Mouse (Mus musculus): Measurements from ENCODE around the gene Ankle1. TPM values are rescaled to one million over a fixed set of nuclear protein-coding genes. Genes with fewer than 3 reads are reported as not detected.

Gene Ankle1
- total and polyA plus RNA-seq, 3 experiments: 18.5 to 21.2 TPM; not detected in 1

GRCm38 (mm10) chr8:71381971-71382961 lies 23.5 kb upstream of the Ankle1 start:
- Histone ChIP-seq H3K4me1 (ENCODE audit: control insufficient read depth in 1 of 2, insufficient read depth in 2 of 2, low read length in 2 of 2) (peaks cover 0 to 8% of the 10 kb centered on the region in 2 experiments; a peak in 2 of 4 replicates), H3K4me3 (ENCODE audit: control insufficient read depth in 1 of 2, insufficient read depth in 1 of 2, low read depth in 2 of 2, low read length in 2 of 2) (peak overlapping the region; percentile 69 to 91), H3K9me3 (replicated peaks; ENCODE audit: insufficient read depth, low read length) (no peaks in the 10 kb centered on the region), H3K27me3 (ENCODE audit: control insufficient read depth in 1 of 2, insufficient read depth in 2 of 2, low read length in 2 of 2) (no peaks in the 10 kb centered on the region), H3K27ac (ENCODE audit: control insufficient read depth, low read depth, low read length) (no peak overlapping the region), H3K79me2 (ENCODE audit: control insufficient read depth, insufficient read depth, low read length, poor library complexity) (peaks cover 10% of the 10 kb centered on the region), H3K36me3 (ENCODE audit: control insufficient read depth in 1 of 2, insufficient read depth in 2 of 2, low read length in 2 of 2) (no peaks in the 10 kb centered on the region; a peak in 1 of 4 replicates), H3K9ac (ENCODE audit: control insufficient read depth, low read depth, low read length, poor library complexity, severe bottlenecking) (peak overlapping the region; percentile 76)
- peak; percentile 80 for DNase-seq (ENCODE audit: low read depth, low spot score)
- no peak for TF ChIP-seq TAL1 (IDR thresholded peaks at IDR 0.05; ENCODE audit: low read length)
- TF ChIP-seq TCF12 (IDR thresholded peaks at IDR 0.05; ENCODE audit: low read depth, low read length): no peak
- TF ChIP-seq ZNF384 (IDR thresholded peaks at IDR 0.05; ENCODE audit: low read depth, low read length): 0 out of 2 replicates have a peak, but pooled peaks have one; percentile 21
- peak; percentile 40; the same call in 1 of the 2 replicates for TF ChIP-seq NRF1 (IDR thresholded peaks at IDR 0.05; ENCODE audit: insufficient read depth, low read depth, low read length, poor library complexity, severe bottlenecking)
- TF ChIP-seq CHD2 (IDR thresholded peaks at IDR 0.05; ENCODE audit: low read length): no peak
- TF ChIP-seq POLR2AphosphoS2 (IDR thresholded peaks at IDR 0.05; ENCODE audit: low read length): no peak
- TF ChIP-seq TBP (IDR thresholded peaks at IDR 0.05; ENCODE audit: low read depth, low read length): no peak
- TF ChIP-seq SIN3A (IDR thresholded peaks at IDR 0.05; ENCODE audit: low read length): peak; percentile 26; the same call in 1 of the 2 replicates
- TF ChIP-seq HCFC1 (IDR thresholded peaks at IDR 0.05; ENCODE audit: low read depth, low read length): no peak; the same call in 1 of the 2 replicates
- peak; percentile 19; the same call in 1 of the 2 replicates for TF ChIP-seq MXI1 (IDR thresholded peaks at IDR 0.05; ENCODE audit: low read depth, low read length)
- TF ChIP-seq GABPA (IDR thresholded peaks at IDR 0.05; ENCODE audit: low read depth, low read length): no peak
- no peak for TF ChIP-seq SMC3 (IDR thresholded peaks at IDR 0.05; ENCODE audit: low read depth, low read length)
- TF ChIP-seq ZKSCAN1 (IDR thresholded peaks at IDR 0.05; ENCODE audit: low read depth, low read length): no peak
- no peak for TF ChIP-seq MYB (IDR thresholded peaks at IDR 0.05; ENCODE audit: low read depth, low read length)
- TF ChIP-seq UBTF (IDR thresholded peaks at IDR 0.05; ENCODE audit: borderline replicate concordance, insufficient read depth, low read depth, low read length): no peak
- TF ChIP-seq MEF2A (IDR thresholded peaks at IDR 0.05; ENCODE audit: extremely low read depth, insufficient replicate concordance, low read depth, low read length, poor library complexity, severe bottlenecking): no peak
- no peak for TF ChIP-seq POLR2AphosphoS5 (IDR thresholded peaks at IDR 0.05; ENCODE audit: borderline replicate concordance, low read depth, low read length)
- no peak for TF ChIP-seq MAZ (IDR thresholded peaks at IDR 0.05; ENCODE audit: low read depth, low read length)
